Mouse (Mus musculus): ENCODE results near the gene Tbc1d1. TPM values are rescaled to one million over a fixed set of nuclear protein-coding genes. Genes with fewer than 3 reads are reported as not detected.

The Tbc1d1 gene
- polyA plus RNA-seq, 1 experiment = 14.0 TPM

DNA sequence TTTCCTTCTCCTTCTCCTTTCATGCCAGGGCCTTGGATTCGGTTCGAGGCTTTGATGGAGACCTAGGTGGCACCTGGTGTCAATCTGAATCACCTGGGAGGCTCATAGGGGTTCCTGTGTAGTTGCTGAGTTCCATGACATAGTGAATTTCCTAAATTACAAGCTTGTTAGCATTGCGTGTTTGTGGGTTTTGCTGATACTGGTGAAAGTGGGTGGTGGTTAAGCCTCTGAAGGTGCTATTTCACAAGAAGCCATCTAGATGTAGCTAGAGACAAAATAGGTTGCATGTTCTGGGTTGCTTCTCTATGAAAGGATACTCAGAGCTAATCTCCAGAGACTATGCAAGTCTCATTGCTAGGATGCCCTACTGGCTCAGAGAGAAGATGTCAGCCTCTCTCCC is 56.5 kb downstream of the Tbc1d1 start:
- Histone ChIP-seq H3K27me3 (ENCODE audit: control insufficient read depth, insufficient read depth, low read length) (no peaks in the 10 kb centered on the region), H3K4me1 (ENCODE audit: control insufficient read depth, insufficient read depth, insufficient read length, low read length) (peaks cover 11% of the 10 kb centered on the region; the same call in 1 of the 2 replicates), H3K27ac (ENCODE audit: insufficient read depth, low read depth, low read length) (peak overlapping the region; percentile 67; the same call in 1 of the 2 replicates), H3K4me3 (ENCODE audit: low read depth, low read length) (no peak overlapping the region), H3K36me3 (ENCODE audit: control insufficient read depth, insufficient read depth, low read length) (no peaks in the 10 kb centered on the region)
- 64% methylated on average over 3 of the region's 3 CpGs for WGBS
- TF ChIP-seq CTCF (IDR thresholded peaks at IDR 0.05; ENCODE audit: extremely low read depth, insufficient read length, insufficient replicate concordance, low read depth, low read length) (no peak), POLR2A (IDR thresholded peaks at IDR 0.05; ENCODE audit: low read depth, low read length) (no peak)

DNA sequence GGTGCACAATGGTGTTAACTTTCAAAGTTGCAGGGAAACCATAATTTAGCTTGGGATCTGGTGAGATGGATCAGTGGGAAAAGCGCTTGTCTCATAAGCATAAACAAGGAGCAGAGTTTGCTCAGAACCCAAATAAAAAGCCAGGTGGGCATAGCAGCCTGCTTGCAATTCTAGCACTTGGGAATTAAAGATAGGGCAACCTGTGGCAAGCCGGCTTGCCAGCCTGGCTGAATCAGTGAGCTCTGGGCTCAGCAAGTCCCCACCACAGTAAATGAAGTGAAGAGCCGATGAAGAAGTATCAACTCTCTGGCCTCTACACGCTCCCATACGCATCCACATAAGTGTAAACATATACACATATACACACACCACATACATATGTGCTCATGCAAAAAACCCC is 59.7 kb downstream of the Tbc1d1 start:
- Histone ChIP-seq H3K4me1 (ENCODE audit: control insufficient read depth, insufficient read depth, insufficient read length, low read length) (peaks cover 16% of the 10 kb centered on the region; the same call in 1 of the 2 replicates), H3K27me3 (ENCODE audit: control insufficient read depth, insufficient read depth, low read length) (no peaks in the 10 kb centered on the region), H3K27ac (ENCODE audit: insufficient read depth, low read depth, low read length) (no peak overlapping the region), H3K4me3 (ENCODE audit: low read depth, low read length) (no peak overlapping the region), H3K36me3 (ENCODE audit: control insufficient read depth, insufficient read depth, low read length) (no peaks in the 10 kb centered on the region)
- WGBS = 94% methylated on average over 5 of the region's 5 CpGs
- TF ChIP-seq POLR2A (IDR thresholded peaks at IDR 0.05; ENCODE audit: low read depth, low read length) (no peak), CTCF (IDR thresholded peaks at IDR 0.05; ENCODE audit: extremely low read depth, insufficient read length, insufficient replicate concordance, low read depth, low read length) (no peak)

DNA sequence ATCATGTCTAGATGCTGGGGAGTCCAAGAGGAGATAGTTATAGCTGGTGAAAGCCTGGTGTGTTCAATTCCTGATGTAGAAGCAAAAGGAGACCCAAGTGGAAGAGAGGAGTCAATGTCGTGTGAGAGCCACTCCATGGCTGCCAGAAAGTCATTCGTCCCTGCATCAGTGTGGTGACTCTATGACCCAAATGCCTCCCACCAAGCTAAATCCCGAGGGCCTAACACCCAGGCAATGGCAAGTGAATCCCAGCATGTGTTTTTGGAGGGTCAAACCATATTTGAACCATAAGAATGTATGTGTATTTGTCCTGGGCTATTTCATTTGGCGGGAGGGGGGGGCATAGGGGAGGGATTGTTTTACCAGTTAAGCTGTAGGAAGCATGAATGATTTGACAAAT is 60.2 kb downstream of the Tbc1d1 start:
- 92% methylated on average over 4 of the region's 4 CpGs for WGBS
- TF ChIP-seq CTCF (IDR thresholded peaks at IDR 0.05; ENCODE audit: extremely low read depth, insufficient read length, insufficient replicate concordance, low read depth, low read length) (no peak), POLR2A (IDR thresholded peaks at IDR 0.05; ENCODE audit: low read depth, low read length) (no peak)

DNA sequence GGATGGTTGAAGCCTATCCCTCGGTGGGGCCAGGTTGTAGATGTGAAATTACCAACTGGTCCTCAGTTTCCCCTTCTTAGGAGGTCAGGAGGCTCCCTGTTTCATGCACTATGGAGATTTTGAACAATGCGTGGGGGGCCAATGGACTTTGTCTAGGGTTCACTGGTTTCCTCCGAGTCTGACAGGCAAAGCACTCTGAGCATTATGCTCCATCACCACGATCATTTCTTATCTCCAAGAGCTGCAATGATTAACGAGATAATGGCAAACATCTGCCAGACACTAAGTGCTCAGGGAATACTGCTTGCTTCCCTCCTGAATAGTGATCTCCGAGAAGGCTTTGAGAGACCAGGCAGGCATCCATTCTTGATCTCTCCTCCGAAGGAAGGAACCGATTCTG is 61.2 kb downstream of the Tbc1d1 start:
- no peaks in the 10 kb centered on the region for H3K27me3 ChIP-seq (ENCODE audit: control insufficient read depth, insufficient read depth, low read length)
- H3K4me3 ChIP-seq (ENCODE audit: low read depth, low read length) = no peak overlapping the region
- H3K4me1 ChIP-seq (ENCODE audit: control insufficient read depth, insufficient read depth, insufficient read length, low read length) = peaks cover 16% of the 10 kb centered on the region; the same call in 1 of the 2 replicates
- peak overlapping the region; percentile 69 for H3K27ac ChIP-seq (ENCODE audit: insufficient read depth, low read depth, low read length)
- WGBS = 39% methylated on average over 8 of the region's 8 CpGs
- no peaks in the 10 kb centered on the region for H3K36me3 ChIP-seq (ENCODE audit: control insufficient read depth, insufficient read depth, low read length)
- TF ChIP-seq CTCF (IDR thresholded peaks at IDR 0.05; ENCODE audit: extremely low read depth, insufficient read length, insufficient replicate concordance, low read depth, low read length) (no peak), POLR2A (IDR thresholded peaks at IDR 0.05; ENCODE audit: low read depth, low read length) (no peak)

More for the DNA sequence above, 60.2 kb downstream of the Tbc1d1 start:
- H3K27me3 ChIP-seq (ENCODE audit: control insufficient read depth, insufficient read depth, low read length) = no peaks in the 10 kb centered on the region
- no peak overlapping the region for H3K4me3 ChIP-seq (ENCODE audit: low read depth, low read length)
- no peak overlapping the region for H3K27ac ChIP-seq (ENCODE audit: insufficient read depth, low read depth, low read length)
- no peaks in the 10 kb centered on the region for H3K36me3 ChIP-seq (ENCODE audit: control insufficient read depth, insufficient read depth, low read length)
- H3K4me1 ChIP-seq (ENCODE audit: control insufficient read depth, insufficient read depth, insufficient read length, low read length) = peaks cover 16% of the 10 kb centered on the region; the same call in 1 of the 2 replicates

DNA sequence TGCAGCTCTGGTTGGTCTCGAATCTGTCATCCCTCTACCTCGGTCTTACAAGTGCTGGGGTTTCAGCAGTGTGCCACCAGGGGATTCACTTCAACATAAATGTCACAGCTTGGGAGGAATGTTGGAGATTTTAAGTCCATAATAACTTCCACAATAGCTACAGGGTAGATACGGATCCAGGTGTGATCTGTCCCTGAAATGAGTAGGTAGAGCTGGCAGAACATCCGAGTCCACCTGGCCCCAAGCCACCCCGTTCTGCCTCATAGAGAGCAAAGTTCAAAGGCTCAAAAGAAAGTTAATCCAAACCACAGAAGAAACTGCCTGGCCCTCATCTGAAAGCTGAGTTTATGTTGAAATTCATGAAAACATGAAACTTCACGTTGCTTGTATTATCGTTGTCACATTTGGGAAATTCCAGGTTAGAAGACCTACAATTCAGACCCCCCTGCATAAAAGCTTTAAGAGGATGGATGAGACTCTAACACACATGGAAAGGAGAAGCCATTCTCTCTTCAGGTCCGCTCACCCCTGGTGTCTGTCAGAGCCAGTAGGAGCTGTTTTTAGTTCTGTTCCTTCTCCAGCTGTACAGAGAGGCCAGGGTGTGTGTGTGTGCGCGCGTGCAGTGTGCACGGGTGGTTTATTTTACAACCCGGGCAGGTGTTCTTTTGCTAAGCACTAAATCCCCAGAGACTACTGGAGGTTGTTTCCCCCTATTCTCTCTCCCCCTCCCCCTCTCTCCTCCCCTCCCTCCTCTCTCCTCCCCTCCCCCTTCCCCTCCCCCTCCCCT is 61.9 kb downstream of the Tbc1d1 start:
- TF ChIP-seq POLR2A (IDR thresholded peaks at IDR 0.05; ENCODE audit: low read depth, low read length) (no peak), CTCF (IDR thresholded peaks at IDR 0.05; ENCODE audit: extremely low read depth, insufficient read length, insufficient replicate concordance, low read depth, low read length) (no peak)
- Histone ChIP-seq H3K4me1 (ENCODE audit: control insufficient read depth, insufficient read depth, insufficient read length, low read length) (peaks cover 13% of the 10 kb centered on the region; the same call in 1 of the 2 replicates), H3K4me3 (ENCODE audit: low read depth, low read length) (no peak overlapping the region), H3K27me3 (ENCODE audit: control insufficient read depth, insufficient read depth, low read length) (no peaks in the 10 kb centered on the region), H3K27ac (ENCODE audit: insufficient read depth, low read depth, low read length) (peak overlapping the region; percentile 92), H3K36me3 (ENCODE audit: control insufficient read depth, insufficient read depth, low read length) (no peaks in the 10 kb centered on the region)
- WGBS = 20% methylated on average over 13 of the region's 13 CpGs

DNA sequence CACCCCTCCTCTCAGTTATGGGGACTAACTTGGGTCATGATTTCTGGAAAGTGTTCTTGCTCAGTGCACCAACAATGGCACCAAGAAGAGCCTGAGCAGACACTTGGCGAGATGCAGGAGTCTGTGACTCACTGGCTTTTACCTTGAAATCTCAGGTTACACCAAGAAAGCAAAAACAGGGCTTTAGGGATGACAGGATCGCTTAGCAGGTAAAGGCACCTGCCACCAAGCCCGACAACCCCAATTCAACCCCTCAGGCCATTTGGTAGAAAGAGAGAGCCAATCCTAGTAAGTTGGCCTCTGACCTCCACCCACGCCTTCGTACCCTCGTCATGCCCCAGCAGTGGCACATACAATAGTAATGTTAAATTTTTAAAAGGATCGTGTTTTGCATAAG is 62.5 kb downstream of the Tbc1d1 start:
- 34% methylated on average over 7 of the region's 7 CpGs for WGBS
- Histone ChIP-seq H3K4me1 (ENCODE audit: control insufficient read depth, insufficient read depth, insufficient read length, low read length) (peaks cover 12% of the 10 kb centered on the region; the same call in 1 of the 2 replicates), H3K27ac (ENCODE audit: insufficient read depth, low read depth, low read length) (peak overlapping the region; percentile 63)

DNA sequence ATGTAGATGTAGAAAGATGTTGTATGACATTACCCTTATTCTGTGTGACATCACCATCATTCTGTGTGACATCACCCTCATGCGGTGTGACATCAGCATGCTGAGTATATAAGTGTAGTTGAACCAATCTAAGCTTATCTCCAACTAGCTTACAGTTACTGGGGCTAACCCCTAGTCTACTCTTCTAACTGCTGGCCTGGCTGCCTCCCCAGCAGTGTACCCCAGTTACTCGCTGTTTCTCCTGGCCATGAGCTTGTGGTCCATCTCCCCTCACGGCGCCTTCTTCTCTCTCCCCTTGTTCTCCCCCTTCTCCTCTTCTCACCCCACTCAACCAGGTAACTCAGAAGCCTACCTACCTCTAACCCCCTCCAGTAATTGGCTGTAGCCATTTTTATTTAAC is 64.7 kb downstream of the Tbc1d1 start:
- Histone ChIP-seq H3K4me1 (ENCODE audit: control insufficient read depth, insufficient read depth, insufficient read length, low read length) (peaks cover 12% of the 10 kb centered on the region; the same call in 1 of the 2 replicates), H3K27ac (ENCODE audit: insufficient read depth, low read depth, low read length) (no peak overlapping the region), H3K27me3 (ENCODE audit: control insufficient read depth, insufficient read depth, low read length) (no peaks in the 10 kb centered on the region), H3K4me3 (ENCODE audit: low read depth, low read length) (no peak overlapping the region), H3K36me3 (ENCODE audit: control insufficient read depth, insufficient read depth, low read length) (no peaks in the 10 kb centered on the region)
- 97% methylated on average over 4 of the region's 4 CpGs for WGBS
- TF ChIP-seq CTCF (IDR thresholded peaks at IDR 0.05; ENCODE audit: extremely low read depth, insufficient read length, insufficient replicate concordance, low read depth, low read length) (no peak), POLR2A (IDR thresholded peaks at IDR 0.05; ENCODE audit: low read depth, low read length) (no peak)

More for the DNA sequence above, 62.5 kb downstream of the Tbc1d1 start:
- Histone ChIP-seq H3K4me3 (ENCODE audit: low read depth, low read length) (no peak overlapping the region), H3K36me3 (ENCODE audit: control insufficient read depth, insufficient read depth, low read length) (no peaks in the 10 kb centered on the region), H3K27me3 (ENCODE audit: control insufficient read depth, insufficient read depth, low read length) (no peaks in the 10 kb centered on the region)
- TF ChIP-seq CTCF (IDR thresholded peaks at IDR 0.05; ENCODE audit: extremely low read depth, insufficient read length, insufficient replicate concordance, low read depth, low read length) (no peak), POLR2A (IDR thresholded peaks at IDR 0.05; ENCODE audit: low read depth, low read length) (no peak)

Measured in small intestine, adult 2 months (tissue).